Mouse (Mus musculus) embryonic facial prominence, embryonic 14.5 days (tissue): Measurements from ENCODE around the gene Sh3yl1. TPM values are rescaled to one million over a fixed set of nuclear protein-coding genes. Genes with fewer than 3 reads are reported as not detected.

Source experiments
- ATAC-seq: fragments of 200-750 bp; cut with Nextera tagmentation; 2 replicates; pipeline ENCODE4 v1.8.0; 2017; ENCODE audit warnings: low read depth, moderate number of reproducible peaks, moderate TSS enrichment
- DNase-seq: peaks from one replicate; pipeline ENCODE4 v3.0.0-alpha.2; 2015; ENCODE audit warnings: low spot score
- H3K27ac ChIP-seq: fragments of 300-500 bp; sonication (generic); replicated peaks from 2 replicates; pipeline ENCODE4 v1.5.1; 2014; ENCODE audit warnings: low read depth, mild to moderate bottlenecking, low read length, moderate library complexity
- H3K27me3 ChIP-seq: fragments of 300-500 bp; sonication (generic); replicated peaks from 2 replicates; pipeline ENCODE4 v1.6.1; 2014; ENCODE audit warnings: low read length; ENCODE audit not compliant: control insufficient read depth, insufficient read depth
- H3K36me3 ChIP-seq: fragments of 300-500 bp; sonication (generic); 2 replicates; pipeline ENCODE4 v1.6.1; 2014; ENCODE audit warnings: low read length, mixed read lengths; ENCODE audit not compliant: control insufficient read depth, insufficient read depth
- H3K4me1 ChIP-seq: fragments of 300-500 bp; sonication (generic); 2 replicates; pipeline ENCODE4 v1.6.1; 2014; ENCODE audit warnings: antibody characterized with exemption, low read length; ENCODE audit not compliant: control insufficient read depth, insufficient read depth
- H3K4me2 ChIP-seq: fragments of 300-500 bp; sonication (generic); 2 replicates; pipeline ENCODE4 v1.6.1; 2014; ENCODE audit warnings: low read depth, mild to moderate bottlenecking, low read length, moderate library complexity, mixed read lengths
- H3K4me3 ChIP-seq: fragments of 300-500 bp; sonication (generic); 2 replicates; pipeline ENCODE4 v1.5.1; 2014; ENCODE audit warnings: low read depth, mild to moderate bottlenecking, low read length
- H3K9ac ChIP-seq: fragments of 300-500 bp; sonication (generic); 2 replicates; pipeline ENCODE4 v1.6.1; 2014; ENCODE audit warnings: low read depth, mild to moderate bottlenecking, low read length, moderate library complexity, mixed read lengths
- H3K9me3 ChIP-seq: fragments of 300-500 bp; sonication (generic); 2 replicates; pipeline ENCODE4 v1.6.1; 2016; ENCODE audit warnings: low read length; ENCODE audit not compliant: control insufficient read depth
- WGBS: fragments of 180-500 bp; shearing (Covaris S2); extraction: QIAGEN DNeasy Blood & Tissue Kit; methylation state at CpG from one replicate; pipeline ENCODE4 v1.1.7; 2014; 5-methylcytosine and 5-hydroxymethylcytosine counted together
- polyA plus RNA-seq: library from polyadenylated mRNA; unstranded; fragments of >200 nt; fragmentation: Nextera tagmentation; extraction: Ambion mirVana; gene quantifications from 2 replicates; pipeline ENCODE4 v1.2.1, GENCODE M21; 2014

The Sh3yl1 gene
- polyA plus RNA-seq, 1 experiment from 2014 or later = 9.9 TPM

GRCm38 (mm10) chr12:30922401-30922800 is 10.9 kb downstream of the Sh3yl1 start:
- Histone ChIP-seq H3K36me3 (no peaks in the 10 kb centered on the region), H3K9ac (no peak overlapping the region), H3K9me3 (no peaks in the 10 kb centered on the region), H3K27ac (no peak overlapping the region), H3K27me3 (no peaks in the 10 kb centered on the region), H3K4me3 (no peak overlapping the region), H3K4me2 (no peak overlapping the region), H3K4me1 (no peaks in the 10 kb centered on the region)
- WGBS = 77% methylated on average over 3 of the region's 3 CpGs
- no peak for ATAC-seq
- no peak for DNase-seq

- H3K27ac ChIP-seq = no peak overlapping the region
- DNase-seq = no peak
- H3K27me3 ChIP-seq = no peaks in the 10 kb centered on the region
- H3K4me2 ChIP-seq = no peak overlapping the region
- no peak overlapping the region for H3K4me3 ChIP-seq
- no peaks in the 10 kb centered on the region for H3K4me1 ChIP-seq
- no peak overlapping the region for H3K9ac ChIP-seq
- H3K9me3 ChIP-seq = no peaks in the 10 kb centered on the region
- no peak for ATAC-seq
- H3K36me3 ChIP-seq = no peaks in the 10 kb centered on the region
- 91% methylated on average over 6 of the region's 6 CpGs for WGBS
Measured at GRCm38 (mm10) chr12:30928182-30928581, 16.7 kb downstream of the Sh3yl1 start.

- H3K36me3 ChIP-seq = no peaks in the 10 kb centered on the region
- ATAC-seq = no peak
Measured at GRCm38 (mm10) chr12:30933299-30933698, 21.8 kb downstream of the Sh3yl1 start.

GRCm38 (mm10) chr12:30936899-30937298 is 25.4 kb downstream of the Sh3yl1 start:
- ATAC-seq = no peak
- WGBS = 69% methylated on average over 2 of the region's 2 CpGs
- H3K9ac ChIP-seq = no peak overlapping the region
- H3K4me1 ChIP-seq = no peaks in the 10 kb centered on the region
- no peak overlapping the region for H3K4me3 ChIP-seq
- no peak overlapping the region for H3K27ac ChIP-seq
- no peaks in the 10 kb centered on the region for H3K9me3 ChIP-seq
- peaks cover 18% of the 10 kb centered on the region; the same call in 1 of the 2 replicates for H3K36me3 ChIP-seq
- H3K4me2 ChIP-seq = no peak overlapping the region
- DNase-seq = no peak
- H3K27me3 ChIP-seq = no peaks in the 10 kb centered on the region

More at GRCm38 (mm10) chr12:30933299-30933698, 21.8 kb downstream of the Sh3yl1 start:
- Histone ChIP-seq H3K4me2 (no peak overlapping the region), H3K27me3 (no peaks in the 10 kb centered on the region), H3K4me1 (no peaks in the 10 kb centered on the region), H3K9me3 (no peaks in the 10 kb centered on the region), H3K9ac (no peak overlapping the region), H3K27ac (no peak overlapping the region), H3K4me3 (no peak overlapping the region)
- DNase-seq = no peak
- WGBS = 83% methylated on average over 2 of the region's 2 CpGs

GRCm38 (mm10) chr12:30943057-30943986 is 31.9 kb downstream of the Sh3yl1 start:
- Histone ChIP-seq H3K4me1 (no peaks in the 10 kb centered on the region), H3K9ac (no peak overlapping the region), H3K36me3 (peaks cover 28% of the 10 kb centered on the region), H3K9me3 (no peaks in the 10 kb centered on the region), H3K27ac (no peak overlapping the region), H3K4me2 (no peak overlapping the region), H3K4me3 (no peak overlapping the region), H3K27me3 (no peaks in the 10 kb centered on the region)
- no peak for DNase-seq
- no peak for ATAC-seq
- WGBS = 83% methylated on average over 14 of the region's 14 CpGs

- Histone ChIP-seq H3K4me1 (no peaks in the 10 kb centered on the region), H3K9me3 (no peaks in the 10 kb centered on the region), H3K27ac (no peak overlapping the region), H3K36me3 (peaks cover 22% of the 10 kb centered on the region), H3K4me3 (no peak overlapping the region), H3K9ac (no peak overlapping the region), H3K4me2 (no peak overlapping the region), H3K27me3 (no peaks in the 10 kb centered on the region)
- DNase-seq (peak; percentile 10), ATAC-seq (no peak)
- WGBS = 41% methylated on average over 3 of the region's 3 CpGs
Measured at GRCm38 (mm10) chr12:30944197-30944596, 32.7 kb downstream of the Sh3yl1 start.

- no peaks in the 10 kb centered on the region for H3K9me3 ChIP-seq
- H3K36me3 ChIP-seq = no peaks in the 10 kb centered on the region
- H3K4me3 ChIP-seq = no peak overlapping the region
- H3K4me2 ChIP-seq = no peak overlapping the region
- no peaks in the 10 kb centered on the region for H3K27me3 ChIP-seq
- DNase-seq = no peak
- H3K4me1 ChIP-seq = no peaks in the 10 kb centered on the region
- no peak overlapping the region for H3K9ac ChIP-seq
- no peak for ATAC-seq
- H3K27ac ChIP-seq = no peak overlapping the region
- 81% methylated on average over 2 of the region's 2 CpGs for WGBS
Measured at GRCm38 (mm10) chr12:30970700-30971099, 59.2 kb downstream of the Sh3yl1 start.

GRCm38 (mm10) chr12:31003795-31004194 is 92.3 kb downstream of the Sh3yl1 start:
- H3K36me3 ChIP-seq = no peaks in the 10 kb centered on the region
- no peaks in the 10 kb centered on the region for H3K4me1 ChIP-seq
- H3K27ac ChIP-seq = no peak overlapping the region
- ATAC-seq (no peak), DNase-seq (no peak)
- 82% methylated on average over 4 of the region's 4 CpGs for WGBS
- H3K9ac ChIP-seq = no peak overlapping the region
- H3K4me2 ChIP-seq = no peak overlapping the region
- H3K4me3 ChIP-seq = no peak overlapping the region
- H3K27me3 ChIP-seq = no peaks in the 10 kb centered on the region
- H3K9me3 ChIP-seq = no peaks in the 10 kb centered on the region

GRCm38 (mm10) chr12:31005010-31005409 is 93.5 kb downstream of the Sh3yl1 start:
- H3K36me3 ChIP-seq = no peaks in the 10 kb centered on the region
- no peaks in the 10 kb centered on the region for H3K9me3 ChIP-seq
- H3K27ac ChIP-seq = no peak overlapping the region
- no peak overlapping the region for H3K4me3 ChIP-seq
- 0 out of 2 replicates have a peak, but pooled peaks have one; percentile 65 for ATAC-seq
- no peak overlapping the region for H3K9ac ChIP-seq
- DNase-seq = peak; percentile 87
- 31% methylated on average over 3 of the region's 3 CpGs for WGBS
- H3K4me1 ChIP-seq = no peaks in the 10 kb centered on the region
- no peak overlapping the region for H3K4me2 ChIP-seq
- H3K27me3 ChIP-seq = no peaks in the 10 kb centered on the region
